Mouse (Mus musculus): ENCODE results near the gene Btaf1.
"Not testable (repeated sequence)": the region's sequence is repeated elsewhere in the genome, so short reads cannot be mapped to it uniquely, and the experiment has no call there.

Btaf1 gene

GRCm38 (mm10) chr19:36922936-36923335, 2.9 kb upstream of the Btaf1 start:
- DNase-seq = peak; percentile 54

- DNase-seq = no peak
Observed at GRCm38 (mm10) chr19:36926553-36927236, 816 bp downstream of the Btaf1 start.

- DNase-seq = no peak
Observed at GRCm38 (mm10) chr19:36927800-36928361, 2.0 kb downstream of the Btaf1 start.

GRCm38 (mm10) chr19:36929816-36930215, 3.9 kb downstream of the Btaf1 start:
- no peak for DNase-seq

GRCm38 (mm10) chr19:36932097-36932496, 6.2 kb downstream of the Btaf1 start:
- DNase-seq = no peak

- peak; percentile 55 for DNase-seq
Observed at GRCm38 (mm10) chr19:36932613-36933012, 6.7 kb downstream of the Btaf1 start.

GRCm38 (mm10) chr19:36936285-36936684, 10.4 kb downstream of the Btaf1 start:
- DNase-seq = no peak

- peak; percentile 57 for DNase-seq
Observed at GRCm38 (mm10) chr19:36938008-36938407, 12.1 kb downstream of the Btaf1 start.

- DNase-seq = no peak
Observed at GRCm38 (mm10) chr19:36940064-36940463, 14.2 kb downstream of the Btaf1 start.

GRCm38 (mm10) chr19:36953637-36954206, 27.8 kb downstream of the Btaf1 start:
- DNase-seq = no peak

GRCm38 (mm10) chr19:36958331-36958730, 32.5 kb downstream of the Btaf1 start:
- no peak for DNase-seq

GRCm38 (mm10) chr19:36961320-36961719, 35.4 kb downstream of the Btaf1 start:
- DNase-seq = no peak

- not testable (repeated sequence) for DNase-seq
Observed at GRCm38 (mm10) chr19:36962544-36963260, 36.8 kb downstream of the Btaf1 start.

- peak; percentile 10 for DNase-seq
Observed at GRCm38 (mm10) chr19:37004557-37004956, 78.7 kb downstream of the Btaf1 start.

GRCm38 (mm10) chr19:37009878-37010281, 84.0 kb downstream of the Btaf1 start:
- DNase-seq = no peak

GRCm38 (mm10) chr19:37013461-37013860, 87.6 kb downstream of the Btaf1 start:
- no peak for DNase-seq

- DNase-seq = no peak
Observed at GRCm38 (mm10) chr19:37014173-37014939, 88.5 kb downstream of the Btaf1 start.

GRCm38 (mm10) chr19:37016890-37017289, 91.0 kb downstream of the Btaf1 start:
- DNase-seq = no peak

- peak; percentile 78 for DNase-seq
Observed at GRCm38 (mm10) chr19:37018411-37018810, 92.5 kb downstream of the Btaf1 start.

- DNase-seq = no peak
Observed at GRCm38 (mm10) chr19:37018931-37019330, 93.1 kb downstream of the Btaf1 start.

- DNase-seq = no peak
Observed at GRCm38 (mm10) chr19:37020531-37020930, 94.7 kb downstream of the Btaf1 start.

- DNase-seq = no peak
Observed at GRCm38 (mm10) chr19:37020951-37021350, 95.1 kb downstream of the Btaf1 start.

GRCm38 (mm10) chr19:37022146-37022545, 96.3 kb downstream of the Btaf1 start:
- DNase-seq = no peak

Measured in lung, postnatal 36 days (tissue).